Mouse (Mus musculus) B cell, adult 67 days (primary cell): ENCODE measurements around the gene Vmn2r3. TPM values are rescaled to one million over a fixed set of nuclear protein-coding genes. Genes with fewer than 3 reads are reported as not detected.

Source experiments
- total RNA-seq, 2 experiments: library from RNA; stranded (reverse); gene quantifications; 4 replicates each; pipeline ENCODE4 v1.2.4; 2023

The Vmn2r3 gene
- not detected for total RNA-seq

DNA sequence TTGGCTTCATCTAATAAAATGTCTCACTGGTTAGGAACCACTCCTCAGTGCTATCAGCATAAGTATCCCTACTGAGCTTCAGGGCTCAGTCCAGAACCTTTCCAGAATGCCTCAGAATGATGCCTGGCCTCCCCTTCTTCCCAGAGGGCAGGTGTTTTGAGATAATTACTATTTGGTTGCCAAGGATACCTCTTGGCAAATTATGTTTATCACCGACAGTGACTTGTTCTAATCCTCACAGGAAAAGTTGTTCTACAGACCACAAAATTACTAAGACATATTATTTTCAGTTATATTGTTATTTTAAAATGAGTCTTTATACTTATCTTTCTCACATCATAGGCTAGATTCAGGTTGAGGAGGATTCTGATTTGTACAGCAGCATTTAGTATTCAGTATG is at the start of gene Vmn2r3:
Gene Vmn2r3 (minus strand): TSS at position 101 of the 400 bp plus-strand sequence.

Other genes starting within 250 kb of the Vmn2r3 start
- not detected for gene Vmn2r1, start 208.2 kb downstream of the Vmn2r3 start, total RNA-seq
- not detected for gene Vmn2r2, start 147.8 kb downstream of the Vmn2r3 start, total RNA-seq
- not detected for gene Vmn2r4, start 125.7 kb upstream of the Vmn2r3 start, total RNA-seq
- gene Vmn2r5, start 220.1 kb upstream of the Vmn2r3 start, total RNA-seq: not detected